Mouse (Mus musculus): ENCODE data around the gene Mindy4b-ps.
"Not testable (repeated sequence)": the region's sequence is repeated elsewhere in the genome, so short reads cannot be mapped to it uniquely, and the experiment has no call there.

The Mindy4b-ps gene

GRCm38 (mm10) chr3:58822211-58822610 is at the start of gene Mindy4b-ps:
Gene Mindy4b-ps, minus strand, starts transcription at chr3:58822311.
- no peak for DNase-seq (ENCODE audit: low read depth, low spot score)

GRCm38 (mm10) chr3:58871882-58872281 is 49.8 kb upstream of the Mindy4b-ps start:
- DNase-seq (ENCODE audit: low read depth, low spot score) = not testable (repeated sequence)

GRCm38 (mm10) chr3:58865690-58866089 is 43.6 kb upstream of the Mindy4b-ps start:
- DNase-seq (ENCODE audit: low read depth, low spot score) = no peak

- no peak for DNase-seq (ENCODE audit: low read depth, low spot score)
These were observed 40.9 kb upstream of the Mindy4b-ps start for GRCm38 (mm10) chr3:58862976-58863375.

- no peak for DNase-seq (ENCODE audit: low read depth, low spot score)
These were observed 21.3 kb upstream of the Mindy4b-ps start for GRCm38 (mm10) chr3:58843415-58843814.

GRCm38 (mm10) chr3:58833442-58834160 is 11.5 kb upstream of the Mindy4b-ps start:
- DNase-seq (ENCODE audit: low read depth, low spot score) = no peak

- DNase-seq (ENCODE audit: low read depth, low spot score) = no peak
These were observed 10.8 kb upstream of the Mindy4b-ps start for GRCm38 (mm10) chr3:58832888-58833287.

- DNase-seq (ENCODE audit: low read depth, low spot score) = no peak
These were observed 9.5 kb upstream of the Mindy4b-ps start for GRCm38 (mm10) chr3:58831586-58831985.

GRCm38 (mm10) chr3:58829926-58830325 is 7.8 kb upstream of the Mindy4b-ps start:
- no peak for DNase-seq (ENCODE audit: low read depth, low spot score)

GRCm38 (mm10) chr3:58828366-58829153 is 6.4 kb upstream of the Mindy4b-ps start:
- no peak for DNase-seq (ENCODE audit: low read depth, low spot score)

GRCm38 (mm10) chr3:58826266-58826665 is 4.2 kb upstream of the Mindy4b-ps start:
- no peak for DNase-seq (ENCODE audit: low read depth, low spot score)

GRCm38 (mm10) chr3:58817337-58817736 is 4.8 kb downstream of the Mindy4b-ps start:
- no peak for DNase-seq (ENCODE audit: low read depth, low spot score)

- no peak for DNase-seq (ENCODE audit: low read depth, low spot score)
These were observed 7.9 kb downstream of the Mindy4b-ps start for GRCm38 (mm10) chr3:58814191-58814590.

- DNase-seq (ENCODE audit: low read depth, low spot score) = no peak
These were observed 11.8 kb downstream of the Mindy4b-ps start for GRCm38 (mm10) chr3:58810353-58810752.

GRCm38 (mm10) chr3:58809111-58809915 is 12.8 kb downstream of the Mindy4b-ps start:
- DNase-seq (ENCODE audit: low read depth, low spot score) = no peak

GRCm38 (mm10) chr3:58808636-58809035 is 13.5 kb downstream of the Mindy4b-ps start:
- no peak for DNase-seq (ENCODE audit: low read depth, low spot score)

- DNase-seq (ENCODE audit: low read depth, low spot score) = no peak
These were observed 17.4 kb downstream of the Mindy4b-ps start for GRCm38 (mm10) chr3:58804745-58805144.

GRCm38 (mm10) chr3:58798676-58799075 is 23.4 kb downstream of the Mindy4b-ps start:
- DNase-seq (ENCODE audit: low read depth, low spot score) = no peak

GRCm38 (mm10) chr3:58798245-58798644 is 23.9 kb downstream of the Mindy4b-ps start:
- no peak for DNase-seq (ENCODE audit: low read depth, low spot score)

- no peak for DNase-seq (ENCODE audit: low read depth, low spot score)
These were observed 32.6 kb downstream of the Mindy4b-ps start for GRCm38 (mm10) chr3:58789473-58789872.

GRCm38 (mm10) chr3:58789033-58789432 is 33.1 kb downstream of the Mindy4b-ps start:
- no peak for DNase-seq (ENCODE audit: low read depth, low spot score)

GRCm38 (mm10) chr3:58786470-58786869 is 35.6 kb downstream of the Mindy4b-ps start:
- no peak for DNase-seq (ENCODE audit: low read depth, low spot score)
